Mouse (Mus musculus) embryonic facial prominence, embryonic 12.5 days (tissue): ENCODE data around the gene Fgfr1op. TPM values are rescaled to one million over a fixed set of nuclear protein-coding genes. Genes with fewer than 3 reads are reported as not detected.
A peak's percentile ranks its signal among the peaks of the same experiment; 100 is the strongest.
"Not testable (repeated sequence)": the region's sequence is repeated elsewhere in the genome, so short reads cannot be mapped to it uniquely, and the experiment has no call there.

ENCODE experiments used
- ATAC-seq: fragments of 200-750 bp; cut with Nextera tagmentation; 2 replicates; pipeline ENCODE4 v1.8.0; 2017; ENCODE audit not compliant: insufficient number of reproducible peaks, insufficient read depth, low FRiP score, low TSS enrichment
- H3K27ac ChIP-seq: fragments of 300-500 bp; sonication (generic); 2 replicates; pipeline ENCODE4 v1.5.1; 2016; ENCODE audit warnings: mild to moderate bottlenecking
- H3K27me3 ChIP-seq: fragments of 300-500 bp; sonication (generic); 2 replicates; pipeline ENCODE4 v1.6.1; 2016; ENCODE audit warnings: mild to moderate bottlenecking, moderate library complexity
- H3K36me3 ChIP-seq: fragments of 300-500 bp; sonication (generic); 2 replicates; pipeline ENCODE4 v1.6.1; 2016; ENCODE audit warnings: mild to moderate bottlenecking
- H3K4me1 ChIP-seq: fragments of 300-500 bp; sonication (generic); 2 replicates; pipeline ENCODE4 v1.6.1; 2016
- H3K4me2 ChIP-seq: fragments of 300-500 bp; sonication (generic); replicated peaks from 2 replicates; pipeline ENCODE4 v1.6.1; 2016; ENCODE audit warnings: mild to moderate bottlenecking, moderate library complexity
- H3K4me3 ChIP-seq: fragments of 300-500 bp; sonication (generic); 2 replicates; pipeline ENCODE4 v1.5.1; 2016; ENCODE audit warnings: mild to moderate bottlenecking
- H3K9ac ChIP-seq: fragments of 300-500 bp; sonication (generic); 2 replicates; pipeline ENCODE4 v1.6.1; 2016; ENCODE audit warnings: mild to moderate bottlenecking, moderate library complexity
- H3K9me3 ChIP-seq: fragments of 300-500 bp; sonication (generic); 2 replicates; pipeline ENCODE4 v1.6.1; 2016; ENCODE audit warnings: mild to moderate bottlenecking, moderate library complexity
- WGBS: fragments of 180-500 bp; shearing (Covaris S2); methylation state at CpG from one replicate; pipeline ENCODE4 v1.1.7; 2016; 5-methylcytosine and 5-hydroxymethylcytosine counted together
- polyA plus RNA-seq: library from polyadenylated mRNA; unstranded; fragments of >200 nt; fragmentation: Nextera tagmentation; extraction: Ambion mirVana; gene quantifications from 2 replicates; pipeline ENCODE4 v1.2.1, GENCODE M21; 2016

The Fgfr1op gene
- polyA plus RNA-seq, 1 experiment from 2014 or later = 43.5 TPM

- Histone ChIP-seq H3K4me2 (peak overlapping the region; percentile 46), H3K9ac (peak overlapping the region; percentile 66; the same call in 1 of the 2 replicates), H3K4me3 (peak overlapping the region; percentile 49)
- ATAC-seq, H3K4me1 ChIP-seq, H3K27ac ChIP-seq, H3K27me3 ChIP-seq, H3K9me3 ChIP-seq, H3K36me3 ChIP-seq: not testable (repeated sequence)
- WGBS = 15% methylated on average over 5 of the region's 5 CpGs
Observed at GRCm38 (mm10) chr17:8146931-8147330, 18.4 kb upstream of the Fgfr1op start.

- H3K27ac ChIP-seq, H3K4me1 ChIP-seq, H3K27me3 ChIP-seq, H3K9me3 ChIP-seq, H3K36me3 ChIP-seq: not testable (repeated sequence)
- peak; percentile 99 for ATAC-seq
- WGBS = under 1% methylated on average over 53 of the region's 67 CpGs
- peak within 1 kb of the TSS; percentile 66 for H3K9ac ChIP-seq
- H3K4me3 ChIP-seq = peak within 1 kb of the TSS; percentile 49
- peak within 1 kb of the TSS; percentile 46 for H3K4me2 ChIP-seq
Observed at GRCm38 (mm10) chr17:8147439-8148316, 17.6 kb upstream of the Fgfr1op start, which contains the start of the genes Gm49673 and Rnaset2a. Gene Gm49673 (minus strand): TSS chr17:8147788. Gene Rnaset2a (minus strand): TSS chr17:8148097.

- not testable (repeated sequence) for H3K4me3 ChIP-seq, ATAC-seq, H3K27me3 ChIP-seq, H3K4me2 ChIP-seq, H3K4me1 ChIP-seq, H3K9me3 ChIP-seq, H3K36me3 ChIP-seq, H3K27ac ChIP-seq, H3K9ac ChIP-seq
- 87% methylated on average over 7 of the region's 7 CpGs for WGBS
Observed at GRCm38 (mm10) chr17:8155010-8155409, 10.3 kb upstream of the Fgfr1op start.

GRCm38 (mm10) chr17:8155982-8156381 is 9.3 kb upstream of the Fgfr1op start:
- H3K4me2 ChIP-seq, H3K9ac ChIP-seq, ATAC-seq, H3K36me3 ChIP-seq, H3K27me3 ChIP-seq, H3K4me1 ChIP-seq, H3K9me3 ChIP-seq, H3K4me3 ChIP-seq, H3K27ac ChIP-seq: not testable (repeated sequence)
- WGBS = 100% methylated on average over 1 of the region's 8 CpGs

GRCm38 (mm10) chr17:8158627-8159026 is 6.7 kb upstream of the Fgfr1op start:
- H3K27me3 ChIP-seq, H3K9ac ChIP-seq: not testable (repeated sequence)
- no CpG with 5 or more reads among the region's 1 CpGs for WGBS

GRCm38 (mm10) chr17:8160969-8161368 is 4.3 kb upstream of the Fgfr1op start:
- H3K9ac ChIP-seq, H3K4me2 ChIP-seq, ATAC-seq, H3K4me1 ChIP-seq, H3K27me3 ChIP-seq, H3K36me3 ChIP-seq, H3K9me3 ChIP-seq, H3K27ac ChIP-seq, H3K4me3 ChIP-seq: not testable (repeated sequence)
- WGBS = 49% methylated on average over 3 of the region's 3 CpGs

More at GRCm38 (mm10) chr17:8158627-8159026, 6.7 kb upstream of the Fgfr1op start:
- H3K4me3 ChIP-seq, ATAC-seq, H3K9me3 ChIP-seq, H3K4me2 ChIP-seq, H3K27ac ChIP-seq, H3K36me3 ChIP-seq, H3K4me1 ChIP-seq: not testable (repeated sequence)

GRCm38 (mm10) chr17:8165608-8165945 is 276 bp downstream of the Fgfr1op start:
- Histone ChIP-seq H3K9ac (peak overlapping the region; percentile 48; the same call in 1 of the 2 replicates), H3K36me3 (peaks cover 10% of the 10 kb centered on the region), H3K4me3 (peak overlapping the region; percentile 47), H3K4me2 (peak overlapping the region; percentile 43)
- not testable (repeated sequence) for H3K9me3 ChIP-seq, H3K4me1 ChIP-seq, H3K27ac ChIP-seq, ATAC-seq, H3K27me3 ChIP-seq
- 0% methylated on average over 29 of the region's 42 CpGs for WGBS

GRCm38 (mm10) chr17:8165977-8166376 is 676 bp downstream of the Fgfr1op start:
- not testable (repeated sequence) for ATAC-seq, H3K9ac ChIP-seq, H3K9me3 ChIP-seq, H3K27ac ChIP-seq, H3K27me3 ChIP-seq, H3K4me1 ChIP-seq
- peak overlapping the region; percentile 43 for H3K4me2 ChIP-seq
- peaks cover 12% of the 10 kb centered on the region for H3K36me3 ChIP-seq
- H3K4me3 ChIP-seq = peak overlapping the region; percentile 47
- 2% methylated on average over 11 of the region's 11 CpGs for WGBS

- H3K27me3 ChIP-seq, ATAC-seq, H3K9ac ChIP-seq, H3K4me1 ChIP-seq, H3K27ac ChIP-seq, H3K9me3 ChIP-seq: not testable (repeated sequence)
- WGBS = 18% methylated on average over 2 of the region's 3 CpGs
- peaks cover 15% of the 10 kb centered on the region for H3K36me3 ChIP-seq
- H3K4me3 ChIP-seq = peak overlapping the region; percentile 14; the same call in 1 of the 2 replicates
- H3K4me2 ChIP-seq = peak overlapping the region; percentile 43
Observed at GRCm38 (mm10) chr17:8166454-8166853, 1.2 kb downstream of the Fgfr1op start.

GRCm38 (mm10) chr17:8167436-8167835 is 2.1 kb downstream of the Fgfr1op start:
- not testable (repeated sequence) for H3K9ac ChIP-seq, H3K4me3 ChIP-seq, H3K9me3 ChIP-seq, H3K27ac ChIP-seq, ATAC-seq, H3K27me3 ChIP-seq, H3K4me1 ChIP-seq, H3K4me2 ChIP-seq
- peaks cover 24% of the 10 kb centered on the region for H3K36me3 ChIP-seq
- WGBS = 84% methylated on average over 7 of the region's 8 CpGs

- Histone ChIP-seq H3K9ac (no peak overlapping the region), H3K9me3 (no peaks in the 10 kb centered on the region), H3K27me3 (no peaks in the 10 kb centered on the region), H3K27ac (no peak overlapping the region), H3K36me3 (peaks cover 40% of the 10 kb centered on the region), H3K4me1 (no peaks in the 10 kb centered on the region), H3K4me3 (no peak overlapping the region), H3K4me2 (no peak overlapping the region)
- no peak for ATAC-seq
- WGBS = 90% methylated on average over 7 of the region's 7 CpGs
Observed at GRCm38 (mm10) chr17:8170331-8170730, 5.0 kb downstream of the Fgfr1op start.

GRCm38 (mm10) chr17:8171081-8171480 is 5.8 kb downstream of the Fgfr1op start:
- Histone ChIP-seq H3K4me1 (no peaks in the 10 kb centered on the region), H3K27me3 (no peaks in the 10 kb centered on the region), H3K4me2 (no peak overlapping the region), H3K9me3 (no peaks in the 10 kb centered on the region), H3K36me3 (peaks cover 48% of the 10 kb centered on the region), H3K9ac (no peak overlapping the region), H3K4me3 (no peak overlapping the region), H3K27ac (no peak overlapping the region)
- no peak for ATAC-seq
- 79% methylated on average over 4 of the region's 4 CpGs for WGBS
